In the genomic region with DNA sequence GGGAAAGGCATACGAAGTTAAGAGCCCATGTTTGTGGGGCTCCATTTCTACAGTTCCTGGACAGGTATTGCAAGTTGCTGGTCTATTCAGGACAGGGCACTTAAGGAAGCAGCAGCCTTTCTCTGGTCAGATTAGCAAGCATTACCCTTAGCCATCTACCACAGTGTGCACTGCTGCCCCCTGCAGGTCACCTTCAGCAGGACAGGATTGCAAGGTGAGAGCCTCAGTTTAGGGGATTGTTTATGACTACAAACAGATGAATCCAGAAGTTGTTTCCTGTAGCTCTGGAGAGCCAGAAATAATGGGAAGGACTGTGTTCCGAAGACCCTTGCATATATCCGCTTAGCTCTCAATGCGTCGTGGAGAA, we compare ENCODE assay signal across 10 mouse cellular contexts. TPM values are rescaled to one million over a fixed set of nuclear protein-coding genes. Genes with fewer than 3 reads are reported as not detected.
DNase-seq lines count a peak whose midpoint lies in the region; ATAC-seq and TF ChIP-seq lines count a peak whose summit lies in the region.
"Had no signal": no experiment of that assay in that cellular context is flagged by ENCODE, and none has a peak within 500 bp of the region (broad histone marks: within the 10 kb centered on the region; RNA-seq: fewer than 3 reads in every experiment).

No protein-coding gene starts in this region.

- peak; percentile 71 for TF ChIP-seq CTCF in hindbrain, postnatal 0 days (IDR thresholded peaks at IDR 0.05; ENCODE audit: low read depth)

- H3K4me1 ChIP-seq in hindbrain, postnatal 0 days (ENCODE audit: insufficient read depth, low read length): peaks cover 3% of the 10 kb centered on the region; the same call in 1 of the 2 replicates
- peaks cover 25% of the 10 kb centered on the region for H3K4me1 ChIP-seq in hindbrain, embryonic 14.5 days (replicated peaks; ENCODE audit: control insufficient read depth, insufficient read depth, low read length)

- no peak for ATAC-seq in hindbrain, postnatal 0 days
- ATAC-seq in hindbrain, embryonic 14.5 days (ENCODE audit: low FRiP score): no peak

- DNase-seq in hindbrain, postnatal 0 days (ENCODE audit: low spot score): no peak
- DNase-seq in hindbrain, embryonic 14.5 days (ENCODE audit: low spot score): no peak
- DNase-seq in CD8-positive naive resting alpha-beta T cell, adult 2 months (ENCODE audit: low read depth in 2 of 2, low spot score in 2 of 2): peak; percentile 71 to 83
- peak; percentile 84 for DNase-seq in adrenal gland, postnatal 14 days
- DNase-seq in embryo, embryonic 11 days: peak; percentile 52
- peak; percentile 76 to 92 for DNase-seq in kidney, postnatal 36 days
- peak; percentile 69 to 77 for DNase-seq in natural killer cell, adult 2 months (ENCODE audit: low spot score in 2 of 2)
- DNase-seq in urinary bladder, postnatal 25 days (ENCODE audit: low spot score): peak; percentile 74

- H3K4me2 ChIP-seq in hindbrain, postnatal 0 days (ENCODE audit: low read depth, low read length): no peak overlapping the region
- H3K4me2 ChIP-seq in hindbrain, embryonic 14.5 days (replicated peaks): no peak overlapping the region

- H3K36me3 ChIP-seq in hindbrain, postnatal 0 days (ENCODE audit: insufficient read depth, low read length): no peaks in the 10 kb centered on the region
- no peaks in the 10 kb centered on the region for H3K36me3 ChIP-seq in hindbrain, embryonic 14.5 days (replicated peaks; ENCODE audit: control insufficient read depth, insufficient read depth)

- H3K9ac ChIP-seq in hindbrain, postnatal 0 days (replicated peaks; ENCODE audit: low read length): no peak overlapping the region
- H3K9ac ChIP-seq in hindbrain, embryonic 14.5 days: no peak overlapping the region

- H3K4me3 ChIP-seq in hindbrain, postnatal 0 days (ENCODE audit: low read length): no peak overlapping the region
- no peak overlapping the region for H3K4me3 ChIP-seq in hindbrain, embryonic 14.5 days (replicated peaks; ENCODE audit: low read length)
- H3K4me3 ChIP-seq: erythroblast, embryonic 14.5 days had no signal

- 56% methylated on average over 5 of the region's 5 CpGs for WGBS in hindbrain, postnatal 0 days
- WGBS in hindbrain, embryonic 14.5 days: 60% methylated on average over 5 of the region's 5 CpGs

- peaks cover 5% of the 10 kb centered on the region for H3K27me3 ChIP-seq in hindbrain, postnatal 0 days (ENCODE audit: insufficient read depth, low read length)
- peaks cover 21% of the 10 kb centered on the region for H3K27me3 ChIP-seq in hindbrain, embryonic 14.5 days (ENCODE audit: control insufficient read depth, insufficient read depth, low read length)

- no peaks in the 10 kb centered on the region for H3K9me3 ChIP-seq in hindbrain, postnatal 0 days (ENCODE audit: low read length)
- no peaks in the 10 kb centered on the region for H3K9me3 ChIP-seq in hindbrain, embryonic 14.5 days (ENCODE audit: control insufficient read depth, low read length)

- H3K27ac ChIP-seq in hindbrain, postnatal 0 days: no peak overlapping the region
- H3K27ac ChIP-seq in hindbrain, embryonic 14.5 days: no peak overlapping the region
- H3K27ac ChIP-seq: macrophage had no signal

RNA-seq across cellular contexts. Expression of gene Ripply3, which starts 3.6 kb away (rescaled TPM):
- 0.68 and 2.2 TPM in 2 replicates for total RNA-seq in hindbrain, postnatal 0 days (2014; rRNA removed)
- polyA plus RNA-seq in hindbrain, postnatal 0 days (2015; fragmentation: Nextera tagmentation; extraction: Ambion mirVana): 0.91 and 1.0 TPM in 2 replicates
- 0.76 and 1.3 TPM in 2 replicates for polyA plus RNA-seq in hindbrain, embryonic 14.5 days (2014; fragmentation: Nextera tagmentation; extraction: Ambion mirVana)
- 4.4 and 5.0 TPM in 2 replicates for total RNA-seq in adrenal gland, postnatal 14 days (2021)
- polyA plus RNA-seq: erythroblast, embryonic 14.5 days; macrophage had no signal

RNA-seq across cellular contexts. Expression of gene Hlcs, which starts 18.5 kb away (rescaled TPM):
- 8.1 and 9.4 TPM in 2 replicates for total RNA-seq in hindbrain, postnatal 0 days (2014; rRNA removed)
- polyA plus RNA-seq in hindbrain, postnatal 0 days (2015; fragmentation: Nextera tagmentation; extraction: Ambion mirVana): 7.3 TPM in 2 replicates
- polyA plus RNA-seq in hindbrain, embryonic 14.5 days (2014; fragmentation: Nextera tagmentation; extraction: Ambion mirVana): 6.7 and 7.7 TPM in 2 replicates
- 11.6 and 12.8 TPM in 2 replicates for total RNA-seq in adrenal gland, postnatal 14 days (2021)

RNA-seq across cellular contexts. Expression of gene Ttc3, which starts 38.5 kb away (rescaled TPM):
- total RNA-seq in hindbrain, postnatal 0 days (2014; rRNA removed): 848 and 1,018 TPM in 2 replicates
- 985 and 1,014 TPM in 2 replicates for polyA plus RNA-seq in hindbrain, postnatal 0 days (2015; fragmentation: Nextera tagmentation; extraction: Ambion mirVana)
- polyA plus RNA-seq in hindbrain, embryonic 14.5 days (2014; fragmentation: Nextera tagmentation; extraction: Ambion mirVana): 1,054 and 1,085 TPM in 2 replicates
- 89.9 and 90.5 TPM in 2 replicates for total RNA-seq in adrenal gland, postnatal 14 days (2021)

RNA-seq across cellular contexts. Expression of gene Pigp, which starts 39.8 kb away (rescaled TPM):
- 82.8 and 100 TPM in 2 replicates for total RNA-seq in hindbrain, postnatal 0 days (2014; rRNA removed)
- 139 and 155 TPM in 2 replicates for polyA plus RNA-seq in hindbrain, postnatal 0 days (2015; fragmentation: Nextera tagmentation; extraction: Ambion mirVana)
- polyA plus RNA-seq in hindbrain, embryonic 14.5 days (2014; fragmentation: Nextera tagmentation; extraction: Ambion mirVana): 88.4 and 103 TPM in 2 replicates
- total RNA-seq in adrenal gland, postnatal 14 days (2021): 56.7 and 60.1 TPM in 2 replicates

Comparison
In these comparisons a context has a peak if more than half of its experiments do, and no peak if none do; other contexts are left out.
1. DNase-seq: peak in CD8-positive naive resting alpha-beta T cell, adult 2 months (2 of 2), adrenal gland, postnatal 14 days (single experiment), embryo, embryonic 11 days (single experiment), kidney, postnatal 36 days (2 of 2), natural killer cell, adult 2 months (2 of 2) and urinary bladder, postnatal 25 days (single experiment); none in hindbrain, postnatal 0 days (single experiment) and hindbrain, embryonic 14.5 days (single experiment).